Mouse (Mus musculus) kidney, postnatal 4 days (tissue): ENCODE data around the gene Disc1.

ENCODE experiments used
- DNase-seq, 2 experiments: peaks; one replicate each; pipeline ENCODE4 v3.0.0; 2021; ENCODE audit warnings: mixed read lengths in 2 of 2

Disc1 gene

DNA sequence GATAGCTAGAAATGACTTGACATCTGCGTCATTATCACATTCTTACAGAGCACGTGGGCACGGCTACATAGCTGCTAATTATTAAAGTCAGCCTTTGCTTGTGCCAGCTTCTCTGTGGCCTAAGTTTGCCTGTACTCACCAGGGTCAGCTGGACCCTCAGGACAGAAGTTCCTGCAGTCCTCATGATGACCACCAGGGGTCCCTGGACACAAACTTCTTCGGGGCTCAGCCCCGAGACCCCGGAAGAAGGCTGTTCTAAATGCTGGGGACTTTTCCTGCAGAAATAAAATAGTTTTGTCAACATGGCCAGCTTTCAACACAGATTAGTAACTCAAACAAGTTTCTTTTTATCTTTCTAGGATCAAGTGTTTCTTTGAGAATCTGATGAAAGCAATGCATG is 74.3 kb downstream of the Disc1 start:
- DNase-seq: peak; percentile 76 to 80

DNA sequence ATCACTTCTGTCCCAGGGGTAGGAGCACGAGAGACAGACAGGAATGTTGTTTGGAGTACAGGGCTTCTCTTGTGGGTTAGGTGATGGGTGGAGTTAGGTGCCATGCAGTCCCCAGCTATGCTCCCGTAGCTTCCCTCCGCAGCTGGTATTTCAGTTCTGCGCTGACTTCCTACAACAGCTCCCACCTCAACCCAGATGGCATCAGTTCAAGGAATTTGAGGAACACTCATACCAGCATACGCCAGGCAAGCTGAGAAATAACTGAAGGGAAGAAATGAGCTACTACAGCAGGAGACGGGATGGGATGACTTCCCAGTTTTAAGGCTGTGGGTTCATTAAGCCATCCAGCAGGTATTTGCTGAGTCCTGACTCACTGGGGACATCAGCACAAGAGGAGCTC is 76.8 kb downstream of the Disc1 start:
- DNase-seq: no peak

DNA sequence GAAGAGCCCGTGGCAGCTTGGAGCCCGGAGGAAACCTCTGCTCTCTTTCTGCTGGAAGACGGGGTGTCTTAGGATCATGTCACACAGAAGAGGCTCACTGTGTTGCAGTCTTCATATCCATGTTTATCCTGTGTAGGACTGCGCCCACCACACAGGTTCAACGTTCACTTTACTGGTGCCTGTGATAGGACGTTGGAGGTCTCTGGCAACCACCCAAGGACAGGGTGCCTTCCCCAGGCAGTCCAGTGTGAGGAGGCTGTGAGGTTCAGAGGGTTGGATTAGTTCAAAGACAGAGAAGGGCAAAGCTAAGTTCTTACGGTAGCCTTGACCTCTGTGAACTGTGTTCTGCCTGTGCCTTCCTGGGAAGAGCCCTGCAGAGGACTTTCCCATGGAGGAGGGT is 77.3 kb downstream of the Disc1 start:
- DNase-seq: no peak

DNA sequence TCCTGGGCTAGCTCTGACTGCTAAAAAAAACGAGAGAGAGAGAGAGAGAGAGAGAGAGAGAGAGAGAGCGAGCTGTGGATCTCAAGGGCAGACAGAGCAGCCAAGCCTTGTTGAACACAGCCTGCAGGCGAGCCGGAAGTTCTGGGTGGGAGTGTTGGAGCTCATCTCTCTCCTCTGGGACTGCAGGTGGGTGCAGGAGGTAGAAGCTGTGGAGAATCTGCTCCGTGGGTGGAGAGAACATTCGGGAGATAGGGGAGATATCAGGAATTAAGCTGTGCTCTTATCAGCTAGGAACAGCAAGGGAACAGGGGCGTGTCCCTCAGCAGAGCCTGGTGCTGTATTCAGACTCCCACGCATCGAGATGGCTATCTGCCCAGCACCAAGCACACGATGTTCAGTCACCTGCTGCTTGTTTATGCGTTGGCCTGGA is 79.7 kb downstream of the Disc1 start:
- DNase-seq: peak; percentile 53 to 61

DNA sequence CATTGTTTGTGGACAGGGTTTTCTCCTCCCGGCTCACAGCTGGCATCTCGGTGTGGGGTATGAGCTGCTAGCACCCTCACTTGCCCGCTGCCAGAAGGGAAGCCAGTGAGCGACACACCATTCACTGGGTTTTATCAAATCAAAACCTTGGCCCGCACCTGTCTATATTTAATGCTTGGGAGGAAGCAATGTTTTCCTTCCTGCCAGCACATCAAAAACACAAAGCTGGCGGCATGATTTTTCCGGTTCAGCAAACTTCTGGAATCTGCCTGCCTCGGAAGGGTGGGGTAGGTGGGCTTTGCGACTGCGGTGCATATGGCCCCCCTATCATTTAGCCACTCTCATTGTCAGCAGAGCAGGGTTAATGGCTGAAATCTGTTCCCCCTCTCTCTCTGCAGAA is 80.9 kb downstream of the Disc1 start:
- peak; percentile 26 to 53 for DNase-seq

DNA sequence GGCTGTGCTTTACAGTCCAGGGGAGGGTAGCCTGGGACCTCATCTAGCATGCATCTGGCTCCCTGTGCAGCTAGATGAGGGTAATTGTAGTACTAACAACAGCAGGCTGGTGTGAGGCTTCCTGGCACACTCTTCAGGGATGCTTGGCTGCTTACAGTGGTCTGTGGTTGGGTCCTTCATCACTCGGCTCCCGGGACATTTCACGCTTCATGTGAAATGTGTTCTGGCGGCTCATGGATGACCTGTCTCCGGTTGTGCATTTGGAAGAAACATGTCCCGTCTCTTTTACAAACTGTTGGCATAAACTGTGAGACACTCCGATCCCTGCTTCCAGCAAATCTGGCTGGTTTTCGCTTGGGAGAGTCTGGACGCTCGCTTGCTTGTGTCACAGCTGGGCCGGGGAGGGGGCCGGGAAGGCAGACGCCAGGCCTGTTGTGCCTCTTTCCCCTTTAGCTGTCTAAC is 85.7 kb downstream of the Disc1 start:
- DNase-seq: peak in 1 of 2 experiments; percentile 28

DNA sequence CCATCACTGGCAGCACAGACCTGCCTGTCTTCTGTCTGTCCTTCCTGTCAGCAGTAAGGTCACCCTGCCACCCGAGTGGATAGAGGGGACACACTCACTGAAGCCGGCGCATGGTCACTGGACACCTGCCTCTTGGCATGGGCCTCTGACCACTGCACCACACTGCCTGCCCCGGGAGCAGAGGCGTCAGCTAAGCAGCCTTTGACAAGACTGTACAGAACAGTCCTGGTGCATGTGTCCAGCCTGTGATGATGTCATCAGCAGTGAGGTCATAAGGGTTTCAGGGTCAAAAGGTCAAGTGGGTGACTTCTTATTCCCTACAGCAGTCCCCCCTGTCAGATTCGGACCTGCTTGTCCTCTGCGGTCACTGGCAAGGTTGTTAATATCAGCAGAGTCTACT is 87.0 kb downstream of the Disc1 start:
- no peak for DNase-seq

DNA sequence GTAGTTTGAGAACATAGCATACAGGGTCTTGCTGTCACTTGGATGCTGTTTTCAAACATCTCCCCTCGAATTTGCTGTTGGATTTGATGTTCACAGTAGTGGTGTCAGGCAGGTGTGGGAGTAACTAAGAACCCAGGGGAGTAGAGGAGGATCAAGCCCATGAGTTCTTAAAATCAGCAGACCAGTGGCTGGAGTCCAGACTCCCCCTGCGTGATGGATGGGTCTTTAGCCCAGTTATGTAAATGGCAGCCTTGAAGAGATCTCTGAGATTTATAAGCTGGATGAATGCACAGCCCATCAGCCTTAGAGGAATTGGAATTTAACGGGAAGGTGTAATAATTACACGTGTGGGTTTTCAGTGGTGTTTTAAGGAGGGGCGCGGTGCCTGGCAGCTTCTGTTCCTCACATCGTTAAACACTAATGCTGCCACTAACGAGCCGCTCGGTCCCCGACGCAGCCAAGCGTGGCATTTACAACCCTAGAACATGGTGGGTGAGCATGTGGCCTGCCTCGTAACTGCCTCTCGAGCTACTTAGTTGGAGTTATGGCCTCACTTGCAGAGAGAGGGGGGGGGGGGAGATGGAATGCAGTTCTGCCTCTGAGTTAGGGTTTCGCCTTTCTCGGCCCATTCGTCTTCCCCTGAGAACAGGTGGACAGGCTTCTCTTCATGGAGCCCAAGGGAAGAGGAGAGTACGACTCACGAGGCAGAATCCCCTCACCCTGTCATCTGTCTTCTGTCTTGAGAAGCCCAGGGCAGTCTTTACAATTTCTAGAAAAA is 103.1 kb downstream of the Disc1 start:
- peak; percentile 68 to 81 for DNase-seq

DNA sequence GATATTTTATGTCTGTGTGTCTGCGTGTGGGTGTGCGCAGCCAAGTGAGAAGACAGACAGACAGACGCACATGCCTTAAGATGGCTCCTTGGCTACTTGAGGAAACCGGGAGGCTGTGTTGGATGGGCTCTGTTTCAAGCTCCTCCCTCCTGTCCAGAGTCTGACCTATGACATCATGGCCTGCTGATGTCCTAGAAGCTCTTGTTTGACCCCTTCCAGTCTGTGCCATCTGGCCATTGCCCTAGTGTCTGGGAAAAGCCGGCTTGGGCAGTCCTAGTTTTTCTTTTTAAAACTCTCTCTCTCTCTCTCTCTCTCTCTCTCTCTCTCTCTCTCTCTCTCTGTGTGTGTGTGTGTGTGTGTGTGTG is 103.6 kb downstream of the Disc1 start:
- DNase-seq: no peak

DNA sequence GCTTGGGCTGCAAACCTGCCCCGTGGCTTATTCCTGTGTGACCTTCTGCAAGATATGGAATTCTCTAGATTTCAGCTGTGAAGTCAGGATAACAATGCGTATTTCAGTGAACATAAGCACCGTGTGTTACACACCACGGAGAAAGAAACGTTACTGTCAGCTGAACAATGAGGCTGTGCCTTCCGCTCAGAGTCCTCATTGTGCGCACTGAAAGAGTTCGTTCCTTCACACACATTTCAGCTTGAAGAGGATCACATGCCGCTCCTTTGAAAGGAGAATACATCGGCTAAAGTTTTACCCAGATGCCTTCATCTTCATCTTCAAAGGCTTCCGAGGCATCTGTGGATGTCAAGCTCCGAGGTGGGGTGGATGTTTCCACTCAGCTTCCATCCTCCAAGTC is 105.4 kb downstream of the Disc1 start:
- DNase-seq: no peak

DNA sequence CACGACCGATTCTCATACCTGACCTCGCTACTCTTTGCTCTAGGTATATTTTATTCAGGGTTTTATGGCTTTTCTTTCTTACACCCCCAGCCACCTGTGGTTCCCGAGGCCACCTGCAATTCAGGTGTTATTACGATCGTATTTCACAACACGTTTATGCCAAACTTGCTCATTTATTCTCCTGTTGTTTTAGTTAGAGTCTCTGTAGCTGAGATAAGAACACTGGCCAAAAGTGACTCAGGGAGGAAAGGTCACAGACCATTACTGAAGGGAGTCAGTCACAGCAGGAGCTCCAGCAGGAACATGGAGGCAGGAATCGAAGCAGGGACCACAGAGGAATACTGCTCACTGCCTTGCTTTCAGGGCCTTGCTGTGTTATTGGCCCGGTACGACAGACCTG is 109.5 kb downstream of the Disc1 start:
- DNase-seq: no peak

DNA sequence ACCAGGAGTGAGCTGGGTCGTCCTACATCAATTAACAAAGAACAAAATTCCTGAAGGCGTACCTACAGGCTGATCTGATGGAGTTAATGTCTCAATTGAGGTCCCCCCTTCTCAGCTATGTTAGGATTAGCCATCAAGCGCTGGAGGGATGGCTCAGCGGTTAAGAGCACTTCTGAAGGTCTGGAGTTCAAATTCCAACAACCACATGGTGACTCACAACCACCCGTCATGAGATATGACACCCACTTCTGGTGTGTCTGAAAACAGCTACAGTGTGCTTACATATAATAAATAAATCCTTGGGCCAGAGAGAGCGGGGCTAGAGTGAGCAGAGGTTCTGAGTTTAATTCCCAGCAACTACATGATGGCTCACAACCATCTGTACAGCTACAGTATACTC is 109.9 kb downstream of the Disc1 start:
- DNase-seq: no peak

DNA sequence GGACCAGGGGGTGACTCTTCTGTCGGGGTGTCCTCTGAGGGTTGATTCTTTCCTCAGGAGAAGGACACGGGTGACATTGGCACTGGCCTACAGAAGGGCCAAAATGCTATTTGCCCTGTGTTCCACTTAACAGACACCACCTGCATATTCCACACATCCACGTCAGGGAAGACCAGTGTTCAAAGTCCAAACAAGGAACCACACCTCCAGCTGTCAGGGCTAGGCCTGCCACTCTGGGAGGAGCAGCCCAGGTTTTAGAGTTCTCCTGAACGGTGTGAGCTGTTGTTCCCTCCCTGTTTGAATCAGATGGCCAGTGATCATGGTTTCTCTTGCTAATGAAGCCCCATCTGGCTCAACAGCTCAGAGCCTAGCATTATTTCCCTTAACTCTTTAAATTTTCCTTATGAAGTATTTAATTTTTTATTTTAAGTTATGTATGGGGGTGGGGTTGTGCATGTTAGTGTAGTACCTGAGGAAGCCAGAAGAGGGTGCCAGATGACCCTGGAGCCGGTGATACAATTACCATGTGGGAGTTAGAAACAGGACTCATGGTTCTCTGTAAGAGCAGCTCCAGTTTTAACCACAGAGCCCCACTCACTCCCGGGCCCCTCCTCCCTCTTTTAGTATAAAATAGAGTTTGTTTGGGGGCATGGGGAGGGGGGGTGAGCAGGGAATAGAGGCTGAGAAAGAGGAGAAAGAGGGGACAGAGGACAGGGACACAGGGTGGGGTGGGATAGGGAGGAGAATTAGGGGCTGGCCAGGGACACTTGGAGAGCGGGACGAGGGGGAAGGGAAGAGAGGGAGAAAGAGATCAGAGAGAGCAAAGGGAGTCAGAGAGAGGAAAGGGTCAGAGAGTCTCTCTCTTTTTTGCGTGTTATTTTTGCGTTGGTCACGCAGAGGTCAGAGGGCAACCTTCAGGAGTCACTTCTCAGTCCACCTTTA is 111.8 kb downstream of the Disc1 start:
- DNase-seq: peak; percentile 61 to 69

DNA sequence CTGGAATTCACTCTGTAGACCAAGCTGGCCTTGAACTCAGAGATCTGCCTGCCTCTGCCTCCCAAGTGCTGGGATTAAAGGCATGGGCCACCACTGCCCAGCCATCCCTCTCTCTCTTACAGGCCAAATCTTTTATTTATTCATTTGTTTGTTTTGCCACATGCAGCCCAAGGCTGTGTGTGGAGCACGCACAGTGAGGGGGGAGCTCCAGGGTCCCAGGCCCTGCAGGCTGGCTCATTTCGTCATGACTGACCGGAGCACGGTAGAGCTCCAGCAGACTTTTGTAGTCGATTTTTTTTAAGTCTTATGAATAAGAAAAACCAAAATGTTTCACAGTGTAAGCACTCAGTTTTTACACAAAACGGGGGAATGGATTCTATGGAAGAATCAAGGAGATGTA is 112.5 kb downstream of the Disc1 start:
- DNase-seq: no peak

DNA sequence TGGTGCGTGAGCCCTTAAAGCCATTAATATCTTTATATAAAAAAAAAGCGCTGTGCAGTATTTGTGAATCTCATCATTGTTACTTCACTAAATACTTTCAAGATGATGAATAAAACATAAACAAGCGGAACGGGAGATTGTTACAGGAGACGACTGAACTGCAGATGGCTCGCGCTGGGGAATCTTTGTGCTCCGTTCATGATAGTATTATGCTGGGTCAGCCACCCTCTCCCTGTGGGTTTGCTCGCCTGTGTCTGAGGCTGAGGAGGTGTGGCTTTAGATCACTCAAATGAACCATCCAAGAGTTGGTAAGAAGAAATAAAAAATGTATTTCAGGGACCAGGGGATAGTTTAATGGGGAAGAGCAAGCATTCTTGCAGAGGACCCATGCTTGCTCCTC is 113.0 kb downstream of the Disc1 start:
- DNase-seq: no peak

DNA sequence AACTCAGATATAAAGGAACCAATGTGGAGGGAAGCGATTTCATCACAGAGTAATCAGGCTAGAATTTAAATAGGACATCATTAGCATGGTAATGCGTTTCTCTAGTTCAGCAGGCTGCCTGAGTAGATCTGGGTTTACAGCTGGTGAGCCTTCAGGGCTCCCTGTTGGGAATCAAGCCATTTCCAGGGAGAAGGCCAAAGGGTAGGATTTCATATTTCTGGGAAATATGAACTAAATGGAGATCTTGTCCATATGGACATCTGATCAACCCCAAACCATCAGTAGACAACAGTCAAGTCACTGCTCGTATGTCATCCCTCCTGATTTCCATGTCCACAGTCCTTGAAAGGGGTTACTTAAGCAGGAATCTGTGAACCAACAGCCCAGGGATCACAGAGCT is 115.6 kb downstream of the Disc1 start:
- DNase-seq: no peak

DNA sequence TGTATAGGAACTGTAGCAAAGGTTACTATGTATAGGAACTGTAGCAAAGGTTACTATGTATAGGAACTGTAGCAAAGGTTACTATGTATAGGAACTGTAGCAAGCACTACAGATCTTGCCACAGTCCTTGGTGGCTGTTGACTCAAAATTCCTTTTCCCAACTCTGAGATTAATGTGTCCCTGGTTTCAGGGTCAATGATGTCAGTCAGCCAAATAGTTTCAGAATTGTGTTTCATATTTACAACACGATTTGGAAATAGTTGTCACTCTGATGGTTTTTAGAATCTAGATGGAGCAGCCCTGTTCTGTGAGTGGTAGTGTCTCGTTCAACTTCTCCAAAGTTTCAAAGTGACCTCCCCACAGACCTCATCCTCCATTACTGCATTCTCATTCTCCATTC is 117.5 kb downstream of the Disc1 start:
- no peak for DNase-seq

DNA sequence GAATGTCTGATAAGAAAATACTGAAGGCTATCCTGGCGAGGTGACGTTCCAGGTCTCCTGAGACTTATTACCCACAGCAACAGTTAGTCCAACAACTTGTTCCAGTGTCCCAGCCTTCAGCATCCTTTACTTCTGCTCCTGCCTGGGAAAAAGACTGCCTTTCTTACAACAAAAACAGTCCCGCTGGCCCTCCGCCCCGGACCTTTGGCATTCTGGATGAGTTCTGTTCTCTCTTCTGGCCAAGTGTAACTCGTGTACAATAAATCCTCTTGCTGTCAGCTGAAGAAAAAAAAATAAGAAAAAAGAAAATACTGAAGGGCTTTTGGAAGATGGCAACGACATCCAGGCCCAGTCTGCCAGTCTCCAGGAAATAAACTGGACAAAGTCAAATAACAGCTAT is 120.2 kb downstream of the Disc1 start:
- DNase-seq: peak; percentile 78 to 83

DNA sequence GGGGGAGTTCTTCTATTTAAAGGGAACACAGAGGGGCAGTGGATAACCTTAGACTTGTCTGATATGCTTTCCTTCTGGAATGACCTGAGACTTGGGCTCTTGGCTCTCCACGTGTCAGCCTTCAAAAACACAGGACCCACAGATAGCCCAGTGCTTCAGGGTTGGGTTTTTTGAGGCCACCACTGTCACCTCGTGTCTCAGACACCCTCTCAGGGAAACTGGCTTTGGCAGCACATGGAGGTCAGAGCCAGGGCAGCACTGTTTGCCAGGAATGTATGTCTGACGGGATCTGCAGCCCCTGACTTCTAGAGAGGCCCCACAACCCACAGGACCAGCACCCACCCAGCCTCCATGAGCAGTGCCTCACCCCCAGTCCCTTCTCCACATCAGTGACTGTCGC is 120.9 kb downstream of the Disc1 start:
- no peak for DNase-seq

DNA sequence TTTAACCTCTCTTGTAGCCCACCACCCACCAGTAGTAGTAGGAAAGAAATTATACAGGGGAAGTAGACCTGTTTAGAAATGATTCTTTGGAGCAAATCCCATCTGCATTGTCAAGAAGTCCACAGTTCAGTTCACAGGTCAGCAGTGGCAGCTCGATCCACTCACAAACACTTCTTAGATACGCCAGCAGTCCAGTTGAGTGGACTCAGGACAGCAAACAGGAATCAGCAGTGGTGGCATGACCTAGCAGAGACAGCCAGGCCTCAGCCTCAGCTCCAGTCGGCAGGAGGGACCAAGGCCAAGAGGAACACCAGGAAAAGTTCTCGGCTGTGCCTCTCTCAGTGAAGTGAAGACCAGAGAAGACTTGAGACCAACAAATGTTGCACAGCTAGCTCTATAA is 121.7 kb downstream of the Disc1 start:
- DNase-seq: no peak

DNA sequence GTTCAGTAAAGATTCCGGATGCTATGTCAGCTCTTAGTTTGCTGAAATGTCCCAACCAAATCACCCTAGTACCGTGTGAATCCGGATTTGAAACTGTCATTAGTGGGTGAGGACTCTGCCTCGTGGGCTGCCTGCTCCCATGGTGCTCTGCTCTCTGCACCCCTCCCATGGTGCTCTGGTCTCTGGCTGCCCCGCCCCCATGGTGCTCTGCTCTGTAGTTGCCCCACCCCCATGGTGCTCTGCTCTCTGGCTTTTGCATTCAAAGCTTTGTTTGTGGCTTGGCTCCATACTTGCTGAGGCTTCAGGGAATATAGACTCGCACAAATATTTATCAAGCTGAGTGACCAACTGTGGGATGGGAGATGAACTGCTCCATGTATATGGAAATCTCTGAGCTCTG is 123.1 kb downstream of the Disc1 start:
- no peak for DNase-seq

DNA sequence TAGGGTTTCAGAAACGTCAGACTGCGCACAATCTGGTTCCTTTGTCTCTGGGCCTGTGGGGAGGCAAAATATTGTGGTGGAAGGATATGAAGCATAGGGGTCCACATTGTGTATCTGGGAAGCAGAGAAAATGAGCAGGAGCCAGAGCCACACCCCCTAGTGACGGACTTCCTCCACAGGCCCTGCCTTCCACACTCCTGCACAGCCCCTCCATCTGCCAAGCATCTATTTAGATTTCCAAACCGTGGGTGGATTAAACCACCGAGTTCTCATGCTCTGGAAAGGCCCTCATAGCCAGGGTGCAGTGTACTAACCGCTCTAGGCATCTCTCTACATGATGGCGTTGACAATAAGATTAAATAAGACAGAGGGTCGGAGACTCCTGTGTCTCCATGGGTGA is 124.0 kb downstream of the Disc1 start:
- DNase-seq: no peak

DNA sequence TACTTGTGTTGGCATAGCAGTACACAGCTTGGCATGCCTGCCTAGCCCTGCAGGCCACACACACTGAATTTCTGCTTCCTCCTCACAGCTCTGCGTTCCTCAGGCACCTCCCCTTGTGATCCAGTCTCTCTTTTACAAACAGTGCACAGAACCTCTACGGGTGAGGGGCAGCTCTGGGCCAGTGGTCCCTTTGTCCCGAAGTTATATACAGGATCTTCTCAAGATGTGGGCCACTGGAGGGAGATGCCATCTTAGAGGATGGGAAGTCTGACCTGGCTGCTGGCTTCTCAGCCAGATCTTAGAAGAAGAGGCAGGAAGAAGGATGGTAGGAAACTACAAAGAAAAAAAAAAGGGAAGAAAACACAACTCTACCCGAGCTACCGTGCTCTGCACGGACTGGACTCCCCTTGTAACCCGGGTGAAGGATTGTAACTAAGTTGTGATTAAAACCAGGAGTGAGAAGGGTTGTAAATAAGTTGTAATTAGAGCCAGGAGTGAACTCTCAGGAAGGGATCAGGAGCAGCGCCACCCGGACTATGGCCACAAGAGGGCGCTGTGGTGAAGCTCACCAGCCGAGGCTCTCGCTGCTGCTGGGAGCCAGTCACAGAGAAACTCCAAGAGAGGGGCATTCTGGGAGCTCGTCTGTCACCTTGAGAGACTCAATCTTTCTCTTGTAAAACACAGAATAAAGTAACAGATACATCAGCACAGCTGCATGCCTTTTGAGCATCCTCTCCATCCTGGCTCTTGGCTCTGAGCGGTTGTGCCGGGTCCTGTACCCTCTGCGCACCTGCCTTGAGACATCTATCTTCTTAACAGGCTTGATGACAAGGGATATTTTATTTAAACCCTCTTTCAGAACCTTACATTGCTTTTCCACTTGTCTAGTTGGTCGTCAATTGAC is 129.8 kb downstream of the Disc1 start:
- peak; percentile 93 for DNase-seq
